Mouse (Mus musculus): ENCODE measurements around the gene Nmur1. TPM values are rescaled to one million over a fixed set of nuclear protein-coding genes. Genes with fewer than 3 reads are reported as not detected.

The Nmur1 gene
- total RNA-seq, 2 experiments from 2014 or later, result not detected

DNA sequence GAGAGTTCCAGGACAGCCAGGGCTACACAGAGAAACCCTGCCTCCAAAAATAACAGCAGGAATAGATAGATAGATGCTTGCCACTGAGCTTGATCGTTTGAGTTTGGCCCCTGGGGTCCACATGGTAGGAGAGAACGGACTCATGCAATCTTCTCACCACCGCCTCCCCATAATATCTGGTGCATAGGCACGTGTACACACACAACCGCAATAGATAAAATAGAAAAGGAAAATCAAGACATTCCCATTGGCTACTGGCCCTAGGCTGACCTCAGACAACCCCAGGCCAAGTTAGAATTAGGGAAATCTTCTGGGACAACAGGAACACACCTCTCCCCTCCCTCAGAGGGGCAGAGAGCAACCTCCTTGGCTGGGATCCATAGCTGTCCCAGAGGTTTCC, 11.3 kb downstream of the Nmur1 start:
- no peak for ATAC-seq (ENCODE audit: poor library complexity, severe bottlenecking)

DNA sequence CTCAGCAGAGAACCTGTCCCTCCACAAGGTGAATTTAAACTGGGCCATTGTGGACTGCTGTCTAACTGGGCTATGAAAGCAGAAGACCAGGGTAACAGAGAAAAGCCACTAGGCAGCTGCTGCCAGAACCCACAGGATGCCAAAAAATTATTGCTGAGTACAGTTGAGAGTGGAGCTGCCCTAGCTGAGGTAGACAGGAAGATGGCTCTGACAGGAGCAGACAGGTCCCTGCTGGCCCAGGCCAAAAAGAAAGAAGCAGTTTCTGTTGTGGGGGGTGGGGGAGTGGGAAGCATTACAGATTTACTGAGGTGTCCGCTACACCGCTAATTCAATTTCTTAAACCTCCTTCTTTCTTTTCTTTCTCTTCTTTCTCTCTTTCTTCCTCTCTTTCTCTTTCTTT, 16.6 kb downstream of the Nmur1 start:
- no peak for ATAC-seq (ENCODE audit: poor library complexity, severe bottlenecking)

DNA sequence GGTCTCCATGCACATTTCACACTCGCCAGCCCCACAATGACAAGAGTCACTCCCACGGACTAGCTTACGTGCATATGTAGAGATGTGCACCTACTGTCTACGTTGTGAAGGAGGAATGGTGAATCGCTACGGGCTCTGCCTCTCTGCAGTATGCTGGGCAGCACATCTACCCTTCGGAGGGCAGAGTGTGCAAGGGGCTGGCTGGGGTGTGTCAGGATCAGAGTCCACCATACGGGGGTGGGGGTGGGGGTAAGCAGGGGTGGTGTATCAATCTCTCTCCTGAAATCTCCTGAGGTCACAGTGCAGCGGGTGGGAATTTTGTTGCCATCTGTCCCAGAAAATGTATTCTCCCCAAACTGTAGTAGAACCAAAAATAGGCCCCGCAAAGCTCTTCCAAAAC, 17.5 kb downstream of the Nmur1 start:
- no peak for ATAC-seq (ENCODE audit: poor library complexity, severe bottlenecking)

DNA sequence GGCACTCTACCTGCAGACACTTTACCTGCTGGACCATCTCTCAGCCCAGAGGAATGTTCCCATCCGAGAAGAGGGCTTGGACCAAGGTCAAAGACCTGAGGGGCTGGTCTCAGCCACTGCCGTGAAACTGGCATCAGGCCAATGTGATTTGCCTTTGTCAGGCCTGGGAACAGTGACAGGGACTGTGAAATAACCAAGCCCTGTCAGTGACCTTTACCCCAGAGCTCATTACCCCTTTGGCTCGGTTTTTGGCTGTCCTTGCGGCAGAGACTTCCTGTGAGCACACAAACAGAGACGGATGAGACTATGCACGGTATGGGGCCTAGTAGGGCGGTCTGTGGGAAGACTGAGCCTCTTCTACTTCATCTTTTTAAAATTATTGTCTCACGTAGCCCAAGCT, 19.1 kb downstream of the Nmur1 start:
- peak; percentile 80 for ATAC-seq (ENCODE audit: poor library complexity, severe bottlenecking)

DNA sequence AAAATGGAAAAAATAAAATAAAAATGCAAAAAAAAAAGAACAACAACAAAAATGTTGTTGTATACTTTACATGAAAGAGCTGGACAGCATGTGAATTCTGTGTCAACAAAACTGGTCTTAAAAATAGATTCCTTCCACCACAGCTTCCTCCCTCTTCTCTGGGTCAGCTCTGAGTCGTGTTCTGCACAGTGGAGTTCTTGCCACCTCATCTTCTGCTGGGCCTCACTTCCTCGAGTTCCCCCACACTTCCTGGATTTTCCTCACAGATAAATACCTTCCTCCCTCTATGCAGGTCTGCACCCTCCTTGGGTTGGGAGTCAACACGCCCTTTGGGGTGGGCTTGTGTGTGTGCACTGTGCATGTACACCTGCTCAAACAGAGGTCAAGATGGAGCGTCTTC, 19.7 kb downstream of the Nmur1 start:
- 0 out of 2 replicates have a peak, but pooled peaks have one; percentile 42 for ATAC-seq (ENCODE audit: poor library complexity, severe bottlenecking)

DNA sequence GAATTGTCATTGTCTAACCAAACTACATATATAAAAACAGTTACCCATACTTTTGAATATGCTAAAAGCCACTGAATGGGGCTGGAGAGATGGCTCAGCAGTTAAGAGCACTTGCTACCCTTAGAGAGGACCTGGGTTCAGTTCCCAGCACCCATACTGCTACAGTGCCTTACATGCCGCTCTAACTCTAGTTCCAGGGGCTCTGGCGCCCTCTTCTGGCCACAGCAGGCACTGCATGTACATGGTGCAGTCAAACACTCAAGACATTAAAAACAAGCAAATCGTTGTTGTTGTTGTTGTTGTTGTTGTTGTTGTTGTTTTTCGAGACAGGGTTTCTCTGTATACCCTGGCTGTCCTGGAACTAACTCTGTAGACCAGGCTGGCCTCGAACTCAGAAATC, 21.2 kb downstream of the Nmur1 start:
- ATAC-seq (ENCODE audit: poor library complexity, severe bottlenecking), result no peak

DNA sequence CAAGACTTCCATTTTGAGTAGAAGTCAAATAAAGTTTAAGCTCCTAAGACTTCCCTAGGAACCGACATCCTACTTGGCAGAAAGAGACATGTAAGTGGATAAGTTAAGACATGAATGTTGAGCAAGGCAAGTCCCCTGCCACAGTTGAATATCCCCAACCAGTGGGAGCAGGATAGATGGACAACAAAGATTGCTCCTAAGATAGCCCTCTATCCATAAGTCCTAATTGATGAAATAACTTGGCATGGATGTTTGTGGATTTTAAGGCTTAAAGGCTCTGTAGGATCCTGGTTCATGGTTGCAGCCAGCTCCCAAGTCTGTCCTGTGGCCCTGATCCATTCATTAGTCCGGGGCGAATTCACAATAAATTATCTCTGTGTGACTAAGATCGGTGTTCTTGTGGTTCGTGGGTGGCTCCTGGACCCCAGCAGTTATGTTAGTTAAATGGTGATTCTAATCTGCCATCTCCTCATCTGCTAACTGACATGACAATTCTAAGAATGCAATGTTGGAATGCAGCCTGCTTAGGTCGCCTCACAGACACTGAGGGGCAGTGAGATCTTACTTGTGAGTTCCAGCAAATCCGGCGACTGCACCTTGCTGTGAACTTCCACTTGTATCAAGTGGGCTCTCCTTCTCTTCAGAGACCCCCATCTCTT, 25.8 kb downstream of the Nmur1 start:
- no peak for ATAC-seq (ENCODE audit: poor library complexity, severe bottlenecking)

DNA sequence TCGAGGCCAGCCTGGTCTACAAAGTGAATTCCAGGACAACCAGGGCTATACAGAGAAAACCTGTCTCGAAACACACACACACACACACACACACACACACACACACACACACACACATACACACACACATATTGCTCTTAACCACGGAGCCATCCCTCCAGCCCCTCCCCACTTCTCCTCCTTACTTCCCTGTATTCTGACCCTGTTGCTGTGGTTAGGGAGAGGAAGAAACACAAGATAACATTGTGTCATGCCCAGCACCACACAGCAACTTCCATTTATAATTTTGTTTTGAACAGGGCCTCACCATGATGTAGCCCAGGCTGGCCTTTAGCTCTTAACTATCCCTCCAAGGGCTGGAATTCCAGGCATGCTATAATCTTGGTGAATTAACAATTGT, 26.7 kb downstream of the Nmur1 start:
- peak; percentile 91 for ATAC-seq (ENCODE audit: poor library complexity, severe bottlenecking)

DNA sequence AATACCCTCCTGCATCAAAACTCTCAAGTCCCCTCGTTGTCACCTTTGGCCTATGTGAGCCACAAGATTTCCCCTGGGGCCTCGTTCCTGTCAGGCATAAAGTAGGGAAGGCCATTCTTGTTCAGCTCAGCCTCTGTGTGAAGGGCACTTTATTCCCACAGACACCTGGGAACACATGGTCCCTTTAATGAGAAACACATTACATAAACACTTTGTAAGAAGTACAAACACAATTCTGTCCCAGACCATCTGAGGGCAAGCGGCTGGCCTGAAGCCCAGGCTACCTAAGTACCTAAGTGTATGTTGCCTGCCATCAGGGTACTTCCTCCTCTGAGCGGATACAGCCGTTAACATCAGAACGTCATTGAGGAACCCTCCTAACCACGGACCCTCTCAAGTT, 27.8 kb downstream of the Nmur1 start:
- ATAC-seq (ENCODE audit: poor library complexity, severe bottlenecking), result peak; percentile 86

DNA sequence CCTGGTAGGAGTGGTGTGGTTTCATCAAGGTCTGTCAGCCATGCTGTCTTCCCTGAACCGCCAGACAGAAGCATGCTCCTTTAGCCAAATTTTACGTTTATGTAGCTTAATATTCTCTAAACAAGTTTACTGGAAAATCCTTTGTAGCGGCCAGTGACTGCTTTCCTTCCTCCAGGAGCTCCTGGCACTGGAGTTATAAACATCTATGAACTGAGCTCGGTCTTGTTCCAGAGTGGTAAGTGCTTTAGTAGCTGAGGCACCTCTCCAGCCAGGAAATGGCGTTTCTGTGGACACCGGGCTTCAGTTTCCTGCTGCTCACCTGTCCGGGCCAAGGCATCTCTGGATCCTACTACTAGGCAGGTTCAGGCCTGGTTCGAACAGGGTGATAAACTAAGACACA, 28.4 kb downstream of the Nmur1 start:
- ATAC-seq (ENCODE audit: poor library complexity, severe bottlenecking), result no peak

DNA sequence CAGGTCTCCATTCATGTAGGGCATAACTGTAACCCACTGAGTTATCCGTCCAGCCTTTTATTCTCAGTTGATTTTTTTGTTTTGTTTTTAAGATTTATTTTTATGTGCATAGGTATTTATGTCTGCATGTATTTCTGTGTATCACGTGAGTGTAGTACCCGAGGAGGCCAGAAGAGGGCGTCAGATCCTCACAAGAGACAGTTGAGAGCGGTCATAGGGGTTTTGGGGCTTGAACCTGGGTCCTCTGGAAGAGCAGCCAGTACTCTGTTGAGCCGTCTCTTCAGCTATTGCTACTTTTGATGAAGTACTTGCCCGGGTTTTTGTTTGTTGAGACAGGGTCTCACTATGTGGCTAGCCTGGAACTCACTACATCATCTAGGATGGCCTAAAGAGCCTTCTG, 30.1 kb downstream of the Nmur1 start:
- ATAC-seq (ENCODE audit: poor library complexity, severe bottlenecking), result no peak

DNA sequence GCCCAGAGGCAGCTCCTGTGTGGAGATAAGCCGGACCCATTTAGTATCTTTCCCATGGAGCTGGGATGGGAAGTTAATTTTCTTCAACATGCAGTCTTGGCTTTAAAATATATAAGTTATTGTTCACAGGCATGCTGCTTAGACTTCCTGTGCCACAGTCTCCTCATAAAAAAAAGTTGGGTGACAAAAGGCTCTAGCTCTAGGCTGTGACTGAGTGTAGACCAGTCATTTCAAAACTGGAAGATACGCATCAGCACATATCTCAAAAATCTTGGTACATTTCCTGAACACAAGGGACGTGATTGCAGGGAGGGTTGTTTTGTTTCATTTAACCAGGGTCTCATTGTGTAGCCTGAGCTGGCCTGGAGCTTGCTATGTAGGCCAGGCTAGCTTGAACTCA, 31.8 kb downstream of the Nmur1 start:
- no peak for ATAC-seq (ENCODE audit: poor library complexity, severe bottlenecking)

DNA sequence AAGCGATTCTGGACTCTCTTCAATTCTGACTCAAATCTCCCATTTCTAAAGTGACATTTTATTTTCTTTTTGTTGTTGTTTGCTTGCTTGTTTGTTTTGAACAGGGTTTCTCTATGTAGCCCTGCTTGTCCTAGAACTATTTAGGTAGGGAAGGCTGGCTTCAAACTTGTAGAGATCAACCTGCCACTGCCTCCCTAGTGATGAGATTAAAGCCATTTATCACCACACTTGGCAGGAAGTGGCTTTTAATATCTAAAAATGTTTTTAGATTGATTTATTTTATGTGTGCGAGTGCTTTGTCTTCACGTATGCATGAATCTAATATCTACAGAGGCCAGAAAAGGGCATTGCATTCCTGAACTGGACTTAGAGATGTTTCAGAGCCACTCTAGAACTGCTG, 32.8 kb downstream of the Nmur1 start:
- ATAC-seq (ENCODE audit: poor library complexity, severe bottlenecking), result no peak

DNA sequence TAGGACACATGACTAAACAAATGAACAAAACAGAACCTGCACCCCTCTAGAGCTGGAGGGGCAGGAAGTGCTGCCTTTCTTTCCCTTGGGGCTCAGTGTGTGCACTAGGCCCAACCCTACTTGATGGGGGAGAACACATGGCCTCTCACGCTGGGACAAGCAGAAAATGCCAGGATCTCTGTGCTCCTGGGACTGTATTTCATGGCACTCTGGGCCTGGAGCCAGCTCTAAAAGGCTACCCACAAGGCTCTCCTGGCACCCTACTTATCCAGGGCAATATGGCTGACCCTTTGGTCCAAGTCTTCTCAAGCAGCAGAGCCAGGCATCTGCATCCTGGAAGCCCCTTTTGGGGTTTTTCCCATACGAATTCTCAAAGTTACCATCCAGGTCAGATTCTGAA, 34.6 kb downstream of the Nmur1 start:
- ATAC-seq (ENCODE audit: poor library complexity, severe bottlenecking), result no peak

DNA sequence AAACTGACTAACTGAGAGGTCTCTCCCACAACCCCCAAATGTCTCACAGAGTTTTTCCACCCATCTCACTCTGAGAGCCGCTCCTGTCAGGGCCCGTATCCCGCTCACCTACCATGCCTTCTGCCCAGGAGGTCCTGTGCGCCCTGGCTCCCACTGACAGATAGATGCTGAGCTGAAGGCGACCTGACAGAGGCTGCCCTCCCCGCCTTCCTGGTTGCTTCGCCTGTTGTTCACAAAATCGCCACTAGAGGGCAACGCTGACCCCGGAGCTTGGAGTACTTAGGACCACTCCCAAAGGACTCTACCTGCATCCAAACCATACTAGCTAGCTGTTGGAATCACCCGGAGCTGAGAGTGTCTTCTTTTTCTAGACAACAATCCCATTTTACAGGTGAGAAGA, 36.8 kb downstream of the Nmur1 start:
- peak; percentile 89 for ATAC-seq (ENCODE audit: poor library complexity, severe bottlenecking)

DNA sequence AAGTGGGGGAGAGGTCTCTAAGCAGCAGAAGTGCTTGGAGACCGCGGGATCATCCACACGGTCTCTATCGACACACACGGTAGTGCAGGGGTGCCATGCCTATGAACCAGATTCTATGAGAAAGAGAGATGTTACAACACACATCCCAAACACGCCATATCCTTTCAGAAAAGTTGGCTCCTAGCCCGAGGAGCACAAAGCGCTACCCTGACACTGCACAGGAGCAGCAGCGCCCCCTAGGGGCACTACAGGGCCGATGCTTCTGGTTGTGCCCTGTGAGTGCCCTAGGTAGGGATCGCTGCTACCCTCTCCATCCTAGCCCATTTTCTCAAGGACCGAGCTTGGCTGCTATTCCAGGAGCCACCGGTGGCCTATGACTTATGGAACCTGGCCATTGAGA, 45.0 kb downstream of the Nmur1 start:
- peak; percentile 90 for ATAC-seq (ENCODE audit: poor library complexity, severe bottlenecking)

DNA sequence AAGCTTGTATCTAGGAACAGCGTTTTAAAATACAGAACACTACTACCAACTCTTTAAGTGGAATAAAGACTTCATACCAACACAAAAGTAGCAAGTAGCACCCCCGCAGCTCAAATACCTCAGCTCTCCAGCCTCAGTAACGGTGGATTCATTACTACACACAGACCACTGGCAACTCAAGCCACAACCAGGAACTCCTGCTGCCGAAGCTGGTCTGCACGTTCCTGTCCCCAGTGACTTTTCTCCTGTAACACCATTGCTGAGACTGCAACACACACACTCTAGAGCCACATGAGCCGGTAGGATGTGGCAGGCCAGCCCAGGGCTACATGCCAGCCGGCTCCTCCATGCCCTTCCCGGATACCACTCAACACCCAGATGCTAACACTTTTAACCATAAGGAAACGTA, 46.9 kb downstream of the Nmur1 start:
- ATAC-seq (ENCODE audit: poor library complexity, severe bottlenecking), result peak; percentile 49

DNA sequence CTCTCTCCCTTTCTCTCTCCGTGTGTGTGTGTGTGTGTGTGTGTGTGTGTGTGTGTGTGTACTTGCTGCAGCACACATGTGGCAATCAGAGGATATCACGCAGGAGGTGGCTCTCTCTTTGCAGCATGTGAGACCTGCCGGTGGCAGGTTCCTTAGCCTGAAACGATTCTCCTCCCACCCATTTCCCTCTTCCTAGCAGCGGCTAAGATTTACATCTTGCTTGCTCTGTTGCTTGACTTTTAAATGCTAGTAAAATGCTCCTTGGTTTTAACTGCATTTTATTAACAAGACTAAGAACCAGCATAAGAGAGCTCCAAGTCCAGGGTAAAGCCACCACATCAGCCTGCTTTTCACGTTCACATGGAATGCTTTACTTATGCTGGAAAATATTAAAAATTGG, 47.4 kb downstream of the Nmur1 start:
- no peak for ATAC-seq (ENCODE audit: poor library complexity, severe bottlenecking)

DNA sequence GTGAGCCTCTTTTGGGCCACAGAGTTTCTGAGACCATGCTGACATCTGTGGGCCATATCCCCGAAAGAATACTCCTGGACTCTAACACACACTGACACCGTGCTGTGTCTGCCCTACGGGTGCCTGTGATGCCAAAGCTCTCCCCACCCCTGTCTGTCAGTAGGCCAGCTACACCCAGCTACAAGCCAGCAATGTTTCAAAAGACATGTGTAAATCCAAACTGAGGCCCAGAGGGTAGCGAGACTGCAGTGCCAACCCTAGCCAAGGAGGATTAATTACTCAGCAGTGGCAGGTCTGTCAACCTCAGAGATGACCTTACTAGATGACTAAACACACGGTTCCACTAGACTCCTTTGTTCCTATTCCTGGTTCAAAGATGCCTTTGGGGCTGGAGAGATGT, 49.7 kb downstream of the Nmur1 start:
- no peak for ATAC-seq (ENCODE audit: poor library complexity, severe bottlenecking)

DNA sequence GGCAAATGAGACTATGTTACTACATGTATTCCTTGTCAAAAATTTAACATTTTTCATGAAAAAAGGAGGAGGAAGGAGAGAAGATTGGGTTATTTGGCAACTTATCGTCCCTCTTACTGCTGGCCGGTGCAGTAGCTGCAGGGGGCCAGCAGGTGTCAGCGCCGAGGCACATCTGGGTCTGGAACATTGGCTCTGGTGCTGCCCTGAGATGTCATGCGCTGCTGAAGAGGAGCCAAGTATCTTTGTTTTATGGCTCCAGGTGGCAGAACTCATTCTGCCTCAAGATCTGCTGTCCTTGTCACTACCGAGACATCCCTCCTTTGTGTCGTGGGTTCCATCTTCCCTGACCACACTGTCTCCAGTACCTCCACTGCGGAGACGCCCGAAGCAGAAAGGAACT, 54.0 kb downstream of the Nmur1 start:
- ATAC-seq (ENCODE audit: poor library complexity, severe bottlenecking), result peak; percentile 100

DNA sequence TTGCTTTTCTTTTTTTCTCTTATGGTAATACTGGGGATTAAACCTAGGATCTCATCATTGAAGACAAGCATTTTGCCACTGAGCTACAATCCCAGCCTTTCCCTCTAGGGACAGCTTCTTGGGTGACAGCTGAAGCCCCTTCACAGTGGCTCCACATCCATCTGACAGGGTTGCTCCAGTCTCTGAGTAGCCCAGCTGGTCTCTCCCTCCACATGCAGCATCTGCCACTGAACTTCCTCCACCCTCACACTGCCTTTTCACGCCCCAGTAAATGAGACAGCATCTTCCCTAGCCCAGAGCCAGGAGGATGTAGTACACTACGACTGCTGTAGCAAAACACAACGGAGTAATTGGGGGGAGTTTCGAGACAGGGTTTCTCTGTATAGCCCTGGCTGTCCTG, 57.9 kb downstream of the Nmur1 start:
- ATAC-seq (ENCODE audit: poor library complexity, severe bottlenecking), result no peak

DNA sequence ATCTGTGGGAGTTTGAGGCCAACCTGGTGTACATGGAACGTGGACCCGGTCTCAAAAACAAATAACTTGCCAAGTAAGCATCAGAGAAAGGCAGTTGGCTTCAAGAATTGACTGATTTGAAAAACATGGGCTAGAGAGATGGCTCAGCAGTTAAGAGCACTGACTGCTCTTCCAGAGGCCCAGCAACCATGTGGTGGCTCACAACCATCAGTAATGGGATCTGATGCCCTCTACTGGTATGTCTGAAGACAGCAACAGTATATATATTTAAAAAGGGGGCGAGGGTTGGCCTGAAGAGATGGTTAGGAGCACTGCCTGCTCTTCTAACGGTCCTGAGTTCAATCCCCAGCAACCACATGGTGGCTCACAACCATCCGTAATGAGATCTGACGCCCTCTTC, 62.4 kb downstream of the Nmur1 start:
- ATAC-seq (ENCODE audit: poor library complexity, severe bottlenecking), result no peak

DNA sequence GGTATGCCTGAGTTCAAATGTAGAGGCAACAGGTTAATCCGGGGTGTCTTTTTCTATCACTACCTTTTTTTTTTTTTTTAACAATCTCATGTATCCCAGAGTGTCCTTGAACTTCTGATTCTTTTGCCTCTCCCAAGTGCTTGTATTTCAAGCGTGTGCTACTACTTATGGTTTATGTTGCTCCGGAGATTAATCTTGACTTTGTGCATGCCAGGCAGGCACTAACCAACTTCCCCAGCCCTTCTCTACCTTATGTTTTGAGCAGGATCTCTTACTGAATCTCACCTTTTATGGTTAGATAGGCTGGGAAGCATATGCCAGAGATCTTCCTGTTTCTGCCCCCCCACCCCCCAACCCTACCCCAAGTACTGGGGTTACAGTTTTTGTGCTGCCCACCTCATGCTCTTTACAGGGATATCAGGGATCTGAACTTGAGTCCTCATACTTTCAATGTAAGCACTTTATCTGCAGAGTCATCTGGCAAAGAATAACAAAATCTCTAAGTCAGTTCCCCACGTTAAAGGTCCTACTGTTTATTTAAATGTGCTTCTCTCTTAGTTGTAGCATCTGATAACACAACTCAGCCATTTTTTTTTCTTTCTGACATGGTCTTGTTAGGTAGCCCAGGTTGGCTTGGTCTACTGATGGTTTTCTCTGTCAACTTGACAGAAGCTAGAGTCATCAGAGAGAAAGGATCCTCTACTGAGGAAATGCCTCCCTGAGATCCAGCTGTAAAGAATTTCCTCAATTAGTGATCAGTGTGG, 64.0 kb downstream of the Nmur1 start:
- ATAC-seq (ENCODE audit: poor library complexity, severe bottlenecking), result no peak

Data from megakaryocyte, adult 5-6 weeks (primary cell).